Mouse (Mus musculus): ENCODE data around the gene Stac.

DNA sequence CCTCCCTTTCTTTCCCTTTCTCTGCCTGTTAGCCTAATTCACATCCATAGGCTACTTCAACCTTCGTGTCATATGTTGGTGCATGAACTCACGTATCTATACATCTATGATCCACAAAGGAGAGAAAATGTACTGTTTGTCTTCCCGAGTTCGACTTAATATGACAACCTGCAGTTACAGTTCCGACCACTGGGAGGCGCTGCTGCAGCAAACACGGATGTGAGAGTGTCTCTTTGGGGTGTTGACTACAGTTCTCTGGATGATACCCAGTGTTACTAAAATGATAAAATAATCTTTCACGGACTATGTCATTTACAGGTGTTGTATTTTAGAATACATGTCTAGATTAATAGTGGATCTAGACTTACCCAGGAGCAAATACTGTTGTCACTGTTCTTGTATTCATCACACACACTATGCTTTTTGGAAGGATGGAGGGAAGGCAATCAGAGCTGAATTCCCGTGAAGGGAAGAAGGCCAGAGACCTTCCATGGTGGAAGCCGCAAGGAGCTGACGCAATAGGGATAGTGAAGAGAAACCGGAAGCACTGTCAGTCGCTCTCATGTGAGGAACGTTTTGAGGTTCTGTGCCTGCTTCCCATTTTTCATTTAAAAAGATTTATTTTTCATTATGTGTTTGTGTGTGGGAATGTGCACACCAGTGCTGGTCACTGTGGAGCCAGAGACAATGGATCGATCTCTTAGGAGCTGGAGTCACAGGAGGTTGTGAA, 138.5 kb downstream of the Stac start:
- peak; percentile 84 for TF ChIP-seq CTCF (IDR thresholded peaks at IDR 0.05; ENCODE audit: control insufficient read depth, insufficient read depth, low read length)
- TF ChIP-seq POLR2A (IDR thresholded peaks at IDR 0.05; ENCODE audit: borderline replicate concordance, control insufficient read depth, low read depth, low read length): no peak
